In genomic region chr5:122671641-122672040, GRCm38 (mm10) we compare ENCODE assay signal across 8 mouse cellular contexts. TPM values are rescaled to one million over a fixed set of nuclear protein-coding genes. Genes with fewer than 3 reads are reported as not detected.
DNase-seq lines count a peak whose midpoint lies in the region; ATAC-seq and TF ChIP-seq lines count a peak whose summit lies in the region.
"Not testable (repeated sequence)": the region's sequence is repeated elsewhere in the genome, so short reads cannot be mapped to it uniquely, and the experiment has no call there.

No protein-coding gene starts in this region.

- H3K9ac ChIP-seq in ES-Bruce4 (ENCODE audit: low read depth, poor library complexity, severe bottlenecking); lung, postnatal 0 days (replicated peaks; ENCODE audit: low read depth): not testable (repeated sequence)

- H3K27ac ChIP-seq in ES-Bruce4 (ENCODE audit: insufficient read depth, low read length); lung, postnatal 0 days (ENCODE audit: low read length): not testable (repeated sequence)

- not testable (repeated sequence) for ATAC-seq in lung, postnatal 0 days

- not testable (repeated sequence) for TF ChIP-seq EP300 in ES-Bruce4 (IDR thresholded peaks at IDR 0.05; ENCODE audit: insufficient read depth, low read depth, low read length); lung, postnatal 0 days (IDR thresholded peaks at IDR 0.05)

- H3K4me2 ChIP-seq in lung, postnatal 0 days (replicated peaks; ENCODE audit: low read depth, low read length): not testable (repeated sequence)

- H3K27me3 ChIP-seq in ES-Bruce4 (ENCODE audit: control insufficient read depth, insufficient read depth, low read length, poor library complexity, severe bottlenecking); lung, postnatal 0 days (replicated peaks; ENCODE audit: insufficient read depth, low read length): not testable (repeated sequence)

- H3K36me3 ChIP-seq in ES-Bruce4 (ENCODE audit: control insufficient read depth, insufficient read depth, low read length, poor library complexity, severe bottlenecking); lung, postnatal 0 days (ENCODE audit: insufficient read depth, low read length): not testable (repeated sequence)

- TF ChIP-seq CTCF in ES-Bruce4 (IDR thresholded peaks at IDR 0.05; ENCODE audit: low read depth, low read length): peak; percentile 17
- TF ChIP-seq CTCF in lung, postnatal 0 days (IDR thresholded peaks at IDR 0.05): peak; percentile 35

- H3K9me3 ChIP-seq in ES-Bruce4 (replicated peaks; ENCODE audit: control insufficient read depth, insufficient read depth, low read length, poor library complexity, severe bottlenecking); lung, postnatal 0 days (ENCODE audit: low read length): not testable (repeated sequence)

- not testable (repeated sequence) for H3K4me3 ChIP-seq in ES-Bruce4 (ENCODE audit: low read depth, low read length); lung, postnatal 0 days (ENCODE audit: low read depth, low read length)

- TF ChIP-seq POLR2A in ES-Bruce4 (IDR thresholded peaks at IDR 0.05; ENCODE audit: insufficient read depth, low read length): not testable (repeated sequence)

- not testable (repeated sequence) for H3K4me1 ChIP-seq in ES-Bruce4 (ENCODE audit: control insufficient read depth, insufficient read depth, low read length); lung, postnatal 0 days (ENCODE audit: insufficient read depth, low read depth, low read length)

- WGBS in lung, postnatal 0 days: 77% methylated on average over 7 of the region's 7 CpGs

- peak; percentile 54 for DNase-seq in 416B (ENCODE audit: low read depth)
- DNase-seq in cerebellum, adult 11-12 months: peak; percentile 58
- peak; percentile 46 to 74 for DNase-seq in cerebellum, postnatal 25 days
- peak; percentile 66 for DNase-seq in induced T-regulatory cell, adult 2 months (ENCODE audit: low read depth)
- peak; percentile 30 to 66 for DNase-seq in kidney, postnatal 36 days
- DNase-seq in lung, postnatal 0 days (ENCODE audit: low spot score): not testable (repeated sequence)
- peak; percentile 59 for DNase-seq in thymus, postnatal 0 days (ENCODE audit: low spot score)

RNA-seq across cellular contexts. Expression of gene P2rx7, which starts 27.9 kb away (rescaled TPM):
- 2.7 and 3.5 TPM in 2 replicates for polyA plus RNA-seq in ES-Bruce4 (2011; ENCODE audit: insufficient read depth, insufficient read length, low read depth, missing spikeins)
- polyA plus RNA-seq in lung, postnatal 0 days (2015; fragmentation: Nextera tagmentation; extraction: Ambion mirVana): 6.7 and 7.0 TPM in 2 replicates
- 8.2 and 8.8 TPM in 2 replicates for polyA plus RNA-seq in thymus, postnatal 0 days (2015; fragmentation: Nextera tagmentation; extraction: Ambion mirVana)

RNA-seq across cellular contexts. Expression of gene P2rx4, which starts 35.7 kb away (rescaled TPM):
- 21.0 and 25.8 TPM in 2 replicates for polyA plus RNA-seq in ES-Bruce4 (2011; ENCODE audit: insufficient read depth, insufficient read length, low read depth, missing spikeins)
- 57.8 and 61.1 TPM in 2 replicates for polyA plus RNA-seq in lung, postnatal 0 days (2015; fragmentation: Nextera tagmentation; extraction: Ambion mirVana)
- polyA plus RNA-seq in thymus, postnatal 0 days (2015; fragmentation: Nextera tagmentation; extraction: Ambion mirVana): 22.5 and 26.7 TPM in 2 replicates

RNA-seq across cellular contexts. Expression of gene Ift81, which starts 57.3 kb away (rescaled TPM):
- polyA plus RNA-seq in ES-Bruce4 (2011; ENCODE audit: insufficient read depth, insufficient read length, low read depth, missing spikeins): 31.9 and 36.9 TPM in 2 replicates
- 29.5 and 38.5 TPM in 2 replicates for polyA plus RNA-seq in lung, postnatal 0 days (2015; fragmentation: Nextera tagmentation; extraction: Ambion mirVana)
- 10.9 and 12.5 TPM in 2 replicates for polyA plus RNA-seq in thymus, postnatal 0 days (2015; fragmentation: Nextera tagmentation; extraction: Ambion mirVana)
